Mouse (Mus musculus): ENCODE measurements at regions not wholly inside any gene's neighbourhood (a gene's known extent, or its start where the extent isn't known, plus 50 kb on each side); places are given as distances from the start of the nearest gene placed in this dataset.
"Not testable (repeated sequence)": the region's sequence is repeated elsewhere in the genome, so short reads cannot be mapped to it uniquely, and the experiment has no call there.

- intact Hi-C loops (cut with DNase I): loop anchor here (5.0 to 10.0 kb wide), 3 partner anchors 78 to 331 kb away; partner anchors contain the start of genes Lnpep and Riok2
- DNase-seq: peak; percentile 85 to 90
Measured at GRCm38 (mm10) chr17:17293932-17294534, 80.1 kb upstream of the Riok2 start.

- not testable (repeated sequence) for DNase-seq
- intact Hi-C loops (cut with DNase I): loop anchor here (10.0 kb wide), 2 partner anchors 270 to 330 kb away; partner anchors contain the start of gene Lnpep
Measured at GRCm38 (mm10) chr17:17295037-17295436, 79.1 kb upstream of the Riok2 start.

GRCm38 (mm10) chr17:17303496-17303895, 70.6 kb upstream of the Riok2 start:
- intact Hi-C loops (cut with DNase I); DNase-seq: not testable (repeated sequence)
